Mouse (Mus musculus) testis, adult 2 months (tissue): ENCODE measurements at regions not wholly inside any gene's neighbourhood (a gene's known extent, or its start where the extent isn't known, plus 50 kb on each side); places are given as distances from the start of the nearest gene placed in this dataset.
"Not testable (repeated sequence)": the region's sequence is repeated elsewhere in the genome, so short reads cannot be mapped to it uniquely, and the experiment has no call there.

ENCODE experiments used
- CTCF ChIP-seq: fragments of 200-500 bp; IDR thresholded peaks from 2 replicates; pipeline ENCODE4 v1.5.1; 2012; ENCODE audit warnings: low read depth, mild to moderate bottlenecking, inconsistent platforms, low read length, moderate library complexity; ENCODE audit not compliant: control insufficient read depth, insufficient read depth, insufficient replicate concordance
- POLR2A ChIP-seq: fragments of 200-500 bp; IDR thresholded peaks from 2 replicates; pipeline ENCODE4 v1.6.1; 2012; ENCODE audit warnings: low read depth, mild to moderate bottlenecking, inconsistent platforms, low read length, moderate library complexity; ENCODE audit not compliant: control insufficient read depth

DNA sequence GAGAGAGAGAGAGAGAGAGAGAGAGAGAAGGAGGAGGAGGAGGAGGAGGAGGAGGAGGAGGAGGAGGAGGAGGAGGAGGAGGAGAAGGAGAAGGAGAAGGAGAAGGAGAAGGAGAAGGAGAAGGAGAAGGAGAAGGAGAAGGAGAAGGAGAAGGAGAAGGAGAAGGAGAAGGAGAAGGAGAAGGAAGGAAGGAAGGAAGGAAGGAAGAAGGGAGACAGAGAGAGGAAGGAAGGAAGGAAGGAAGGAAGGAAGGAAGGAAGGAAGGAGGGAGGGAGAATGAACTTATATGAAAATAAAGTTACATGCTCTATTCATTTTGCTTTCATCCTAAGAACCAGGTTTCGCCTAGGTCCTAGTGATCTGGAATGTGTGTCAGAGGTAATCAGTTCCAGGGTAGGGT lies 302.4 kb upstream of the Irx2 start:
- not testable (repeated sequence) for TF ChIP-seq POLR2A, CTCF
